Mouse (Mus musculus) MEL (cell line): ENCODE results near the gene Anks1. TPM values are rescaled to one million over a fixed set of nuclear protein-coding genes. Genes with fewer than 3 reads are reported as not detected.

Experiments used
- DNase-seq: peaks from one replicate; pipeline ENCODE4 v3.0.0; 2011; ENCODE audit warnings: low read depth, low spot score
- H3K27ac ChIP-seq: 2 replicates; pipeline ENCODE4 v1.5.1; 2012; ENCODE audit warnings: low read depth, mild to moderate bottlenecking, control low read depth, low read length, moderate library complexity; ENCODE audit not compliant: control insufficient read depth
- H3K27me3 ChIP-seq, 2 experiments: fragments of 150-350 bp in 1 of 2; sonication (generic) in 1 of 2; 2 replicates each; pipeline ENCODE4 v1.6.1; 2012; ENCODE audit warnings: low read length in 2 of 2, mild to moderate bottlenecking in 2 of 2, improper control_type of control experiment in 1 of 2, moderate library complexity in 1 of 2; ENCODE audit not compliant: insufficient read depth in 2 of 2, control insufficient read depth in 1 of 2
- H3K36me3 ChIP-seq, 2 experiments: 2 replicates each; pipeline ENCODE4 v1.6.1; 2012 to 2014; ENCODE audit warnings: low read length in 2 of 2, improper control_type of control experiment in 1 of 2, inconsistent platforms in 1 of 2, mild to moderate bottlenecking in 1 of 2; ENCODE audit not compliant: insufficient read depth in 2 of 2, control insufficient read depth in 1 of 2
- H3K4me1 ChIP-seq, 2 experiments: fragments of 150-350 bp in 1 of 2; sonication (generic) in 1 of 2; 2 replicates each; pipeline ENCODE4 v1.6.1; 2012; ENCODE audit warnings: low read length in 2 of 2, improper control_type of control experiment in 1 of 2, mild to moderate bottlenecking in 1 of 2; ENCODE audit not compliant: insufficient read depth in 2 of 2, control insufficient read depth in 1 of 2
- H3K4me3 ChIP-seq, 2 experiments: fragments of 150-350 bp in 1 of 2; sonication (generic) in 1 of 2; 2 replicates each; pipeline ENCODE4 v1.5.1; 2012; ENCODE audit warnings: low read depth in 2 of 2, low read length in 2 of 2, mild to moderate bottlenecking in 2 of 2, moderate library complexity in 2 of 2, control low read depth in 1 of 2, improper control_type of control experiment in 1 of 2; ENCODE audit not compliant: control insufficient read depth in 1 of 2, insufficient read depth in 1 of 2
- H3K79me2 ChIP-seq: 2 replicates; pipeline ENCODE4 v1.6.1; 2012; ENCODE audit warnings: mild to moderate bottlenecking, low read length, moderate library complexity; ENCODE audit not compliant: control insufficient read depth, poor library complexity, insufficient read depth
- H3K9ac ChIP-seq: 2 replicates; pipeline ENCODE4 v1.6.1; 2012; ENCODE audit warnings: low read depth, mild to moderate bottlenecking, control low read depth, low read length, moderate library complexity; ENCODE audit not compliant: control insufficient read depth, poor library complexity, severe bottlenecking
- H3K9me3 ChIP-seq: fragments of 150-350 bp; sonication (generic); replicated peaks from 2 replicates; pipeline ENCODE4 v1.6.1; 2012; ENCODE audit warnings: mild to moderate bottlenecking, low read length, improper control_type of control experiment, moderate library complexity; ENCODE audit not compliant: insufficient read depth
- BHLHE40 ChIP-seq: IDR thresholded peaks from 2 replicates; pipeline ENCODE4 v1.6.1; 2012; ENCODE audit warnings: low read depth, mild to moderate bottlenecking, inconsistent platforms, low read length, improper control_type of control experiment, borderline replicate concordance
- CHD1 ChIP-seq: IDR thresholded peaks from 2 replicates; pipeline ENCODE4 v1.6.1; 2012; ENCODE audit warnings: low read depth, mild to moderate bottlenecking, inconsistent platforms, low read length, improper control_type of control experiment
- CHD2 ChIP-seq: IDR thresholded peaks from 2 replicates; pipeline ENCODE4 v1.6.1; 2011; ENCODE audit warnings: low read length, improper control_type of control experiment
- CTCF ChIP-seq, 3 experiments: IDR thresholded peaks in 2 of 3; conservative IDR thresholded peaks in 1 of 3; 2 replicates each; pipeline ENCODE4 v1.5.1; 2011 to 2012; ENCODE audit warnings: low read length in 3 of 3, low read depth in 2 of 3, mild to moderate bottlenecking in 2 of 3, improper control_type of control experiment in 1 of 3, inconsistent platforms in 1 of 3, mixed read lengths in 1 of 3, moderate library complexity in 1 of 3; ENCODE audit not compliant: control insufficient read depth in 1 of 3, insufficient read depth in 1 of 3, poor library complexity in 1 of 3, severe bottlenecking in 1 of 3
- E2F4 ChIP-seq: IDR thresholded peaks from 2 replicates; pipeline ENCODE4 v1.6.1; 2011; ENCODE audit warnings: low read depth, low read length, improper control_type of control experiment, borderline replicate concordance
- EP300 ChIP-seq, 2 experiments: IDR thresholded peaks; 2 replicates each; pipeline ENCODE4 v1.6.1; 2011; ENCODE audit warnings: improper control_type of control experiment in 2 of 2, low read length in 2 of 2, low read depth in 1 of 2, mild to moderate bottlenecking in 1 of 2
- ETS1 ChIP-seq: IDR thresholded peaks from 2 replicates; pipeline ENCODE4 v1.6.1; 2012; ENCODE audit warnings: low read depth, mild to moderate bottlenecking, inconsistent platforms, low read length, improper control_type of control experiment, moderate library complexity
- GABPA ChIP-seq: IDR thresholded peaks from 2 replicates; pipeline ENCODE4 v1.6.1; 2012; ENCODE audit warnings: low read depth, mild to moderate bottlenecking, inconsistent platforms, low read length, improper control_type of control experiment, moderate library complexity
- GATA1 ChIP-seq: IDR thresholded peaks from 2 replicates; pipeline ENCODE4 v1.6.1; 2011; ENCODE audit warnings: low read depth, low read length, improper control_type of control experiment
- JUND ChIP-seq: IDR thresholded peaks from 2 replicates; pipeline ENCODE4 v1.6.1; 2011; ENCODE audit warnings: low read depth, mild to moderate bottlenecking, improper control_type of control experiment, low read length
- MAFK ChIP-seq: IDR thresholded peaks from 2 replicates; pipeline ENCODE4 v1.6.1; 2011; ENCODE audit warnings: low read depth, mild to moderate bottlenecking, low read length, improper control_type of control experiment, borderline replicate concordance
- MAZ ChIP-seq: IDR thresholded peaks from 2 replicates; pipeline ENCODE4 v1.6.1; 2012; ENCODE audit warnings: low read depth, mild to moderate bottlenecking, inconsistent platforms, low read length, improper control_type of control experiment
- MEF2A ChIP-seq: IDR thresholded peaks from 2 replicates; pipeline ENCODE4 v1.6.1; 2014; ENCODE audit warnings: low read depth, mild to moderate bottlenecking, inconsistent platforms, low read length, improper control_type of control experiment; ENCODE audit not compliant: poor library complexity, insufficient replicate concordance, severe bottlenecking; ENCODE audit errors: extremely low read depth
- MYB ChIP-seq: IDR thresholded peaks from 2 replicates; pipeline ENCODE4 v1.6.1; 2011; ENCODE audit warnings: mild to moderate bottlenecking, low read depth, low read length, improper control_type of control experiment
- MYC ChIP-seq: IDR thresholded peaks from 2 replicates; pipeline ENCODE4 v1.6.1; 2011; ENCODE audit warnings: low read depth, mild to moderate bottlenecking, low read length, improper control_type of control experiment, moderate library complexity
- NELFE ChIP-seq: IDR thresholded peaks from 2 replicates; pipeline ENCODE4 v1.6.1; 2011; ENCODE audit warnings: low read depth, low read length, improper control_type of control experiment
- POLR2AphosphoS2 ChIP-seq: IDR thresholded peaks from 2 replicates; pipeline ENCODE4 v1.6.1; 2011; ENCODE audit warnings: low read length, improper control_type of control experiment
- POLR2AphosphoS5 ChIP-seq: IDR thresholded peaks from 2 replicates; pipeline ENCODE4 v1.6.1; 2012; ENCODE audit warnings: low read depth, borderline replicate concordance, mild to moderate bottlenecking, inconsistent platforms, low read length, moderate library complexity, mixed read lengths
- RAD21 ChIP-seq: IDR thresholded peaks from 2 replicates; pipeline ENCODE4 v1.6.1; 2011; ENCODE audit warnings: mild to moderate bottlenecking, low read depth, low read length, improper control_type of control experiment
- RCOR1 ChIP-seq: IDR thresholded peaks from 2 replicates; pipeline ENCODE4 v1.6.1; 2012; ENCODE audit warnings: low read depth, mild to moderate bottlenecking, inconsistent platforms, low read length, improper control_type of control experiment
- SIN3A ChIP-seq: IDR thresholded peaks from 2 replicates; pipeline ENCODE4 v1.6.1; 2012; ENCODE audit warnings: low read length, improper control_type of control experiment, inconsistent platforms
- SMC3 ChIP-seq: IDR thresholded peaks from 2 replicates; pipeline ENCODE4 v1.6.1; 2011; ENCODE audit warnings: low read depth, low read length, improper control_type of control experiment
- TAL1 ChIP-seq: IDR thresholded peaks from 2 replicates; pipeline ENCODE4 v1.6.1; 2012; ENCODE audit warnings: mild to moderate bottlenecking, inconsistent platforms, low read length, moderate library complexity, mixed read lengths
- TBP ChIP-seq: IDR thresholded peaks from 2 replicates; pipeline ENCODE4 v1.8.0; 2011; ENCODE audit warnings: low read depth, low read length, improper control_type of control experiment
- USF1 ChIP-seq: IDR thresholded peaks from 2 replicates; pipeline ENCODE4 v1.6.1; 2014; ENCODE audit warnings: low read depth, mild to moderate bottlenecking, inconsistent platforms, low read length, improper control_type of control experiment, moderate library complexity
- USF2 ChIP-seq, 2 experiments: IDR thresholded peaks; 2 replicates each; pipeline ENCODE4 v1.6.1; 2011 to 2012; ENCODE audit warnings: improper control_type of control experiment in 2 of 2, low read length in 2 of 2, borderline replicate concordance in 1 of 2, inconsistent platforms in 1 of 2, low read depth in 1 of 2, mild to moderate bottlenecking in 1 of 2; ENCODE audit not compliant: insufficient read depth in 1 of 2
- ZC3H11A ChIP-seq: IDR thresholded peaks from 2 replicates; pipeline ENCODE4 v1.6.1; 2012; ENCODE audit warnings: low read depth, mild to moderate bottlenecking, inconsistent platforms, low read length, improper control_type of control experiment
- ZKSCAN1 ChIP-seq: IDR thresholded peaks from 2 replicates; pipeline ENCODE4 v1.6.1; 2012; ENCODE audit warnings: low read depth, mild to moderate bottlenecking, inconsistent platforms, low read length, improper control_type of control experiment, moderate library complexity
- ZMIZ1 ChIP-seq: IDR thresholded peaks from 2 replicates; pipeline ENCODE4 v1.6.1; 2012; ENCODE audit warnings: low read depth, mild to moderate bottlenecking, inconsistent platforms, low read length, improper control_type of control experiment, moderate library complexity
- ZNF384 ChIP-seq: IDR thresholded peaks from 2 replicates; pipeline ENCODE4 v1.6.1; 2012; ENCODE audit warnings: low read depth, mild to moderate bottlenecking, inconsistent platforms, low read length, improper control_type of control experiment
- polyA plus RNA-seq, 2 experiments: library from polyadenylated mRNA; stranded (reverse) in 1 of 2; unstranded in 1 of 2; fragments of >175 nt in 1 of 2; fragments of >200 nt in 1 of 2; gene quantifications; 2 replicates each; pipeline versions ENCODE4 v1.2.1 to v1.2.4; 2012; ENCODE audit warnings: low replicate concordance in 2 of 2, low read depth in 1 of 2; ENCODE audit not compliant: insufficient read length in 2 of 2, insufficient read depth in 1 of 2, missing spikeins in 1 of 2
- total RNA-seq: library from RNA; depleted of rRNA; stranded (reverse); fragments of 300-350 nt; gene quantifications from 2 replicates; pipeline ENCODE4 v1.2.3, GENCODE M21; 2012

The Anks1 gene
- total and polyA plus RNA-seq, 3 experiments, result 11.9 to 15.9 TPM; not detected in 1

DNA sequence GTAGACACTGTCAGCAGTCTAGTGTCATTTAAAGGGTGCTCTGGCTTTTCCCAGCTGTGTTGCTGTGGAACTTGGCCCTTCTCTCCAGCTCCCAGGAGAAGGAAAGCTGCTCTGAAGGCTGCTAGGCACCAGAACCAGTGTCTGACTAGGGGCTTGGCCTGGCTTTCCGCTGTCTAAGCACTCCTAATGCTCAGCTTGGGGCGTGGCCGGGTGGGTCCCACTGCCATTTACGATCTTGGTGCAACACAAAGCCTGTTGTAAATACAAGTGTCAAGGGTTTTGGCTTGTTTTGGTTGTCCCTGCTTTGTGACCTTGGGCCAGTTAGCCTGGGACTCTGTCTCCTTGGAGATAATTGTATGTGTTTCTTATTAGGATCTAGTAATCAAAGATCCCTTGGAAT lies 31.2 kb downstream of the Anks1 start:
- Histone ChIP-seq H3K9me3 (no peaks in the 10 kb centered on the region), H3K36me3 (no peaks in the 10 kb centered on the region), H3K9ac (no peak overlapping the region), H3K27me3 (no peaks in the 10 kb centered on the region), H3K4me3 (no peak overlapping the region), H3K4me1 (no peaks in the 10 kb centered on the region), H3K27ac (no peak overlapping the region), H3K79me2 (no peaks in the 10 kb centered on the region)
- no peak for TF ChIP-seq USF2 (IDR thresholded peaks at IDR 0.05; ENCODE audit: borderline replicate concordance in 1 of 2, insufficient read depth in 1 of 2, low read depth in 1 of 2, low read length in 2 of 2)
- no peak for TF ChIP-seq TBP
- TF ChIP-seq SMC3, result no peak
- no peak for TF ChIP-seq MAFK
- TF ChIP-seq GATA1, result no peak
- no peak for TF ChIP-seq MAZ
- no peak for TF ChIP-seq BHLHE40
- no peak for TF ChIP-seq E2F4
- no peak for TF ChIP-seq SIN3A
- TF ChIP-seq RCOR1, result no peak
- no peak for TF ChIP-seq MYB
- TF ChIP-seq MEF2A, result no peak
- TF ChIP-seq ZNF384, result no peak
- TF ChIP-seq GABPA, result no peak
- no peak for TF ChIP-seq MYC
- no peak for TF ChIP-seq EP300 (IDR thresholded peaks at IDR 0.05; ENCODE audit: low read depth in 1 of 2, low read length in 2 of 2)
- TF ChIP-seq TAL1, result no peak
- TF ChIP-seq RAD21, result no peak
- no peak for TF ChIP-seq NELFE
- DNase-seq, result no peak

DNA sequence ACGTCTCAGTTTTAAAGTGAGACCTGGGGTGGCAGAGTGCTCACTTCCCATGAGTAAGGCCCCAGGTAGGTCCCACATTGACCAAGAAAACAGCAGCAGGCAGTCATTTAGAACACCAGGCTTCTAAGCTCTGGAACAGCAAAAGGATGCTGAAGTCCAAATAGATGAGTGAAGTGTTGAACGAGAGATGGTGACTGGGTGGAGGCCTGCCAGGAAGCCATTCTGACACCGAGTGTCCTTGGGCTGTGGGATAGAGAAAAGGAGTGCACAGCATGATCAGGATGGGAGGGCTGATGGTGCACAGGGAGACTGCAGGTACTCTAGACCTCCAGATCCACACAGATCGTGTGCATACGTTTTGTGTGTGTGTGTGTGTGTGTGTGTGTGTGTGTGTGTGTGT lies 32.1 kb downstream of the Anks1 start:
- H3K27me3 ChIP-seq, result no peaks in the 10 kb centered on the region
- no peaks in the 10 kb centered on the region for H3K36me3 ChIP-seq
- H3K4me3 ChIP-seq, result no peak overlapping the region
- no peak overlapping the region for H3K27ac ChIP-seq
- no peaks in the 10 kb centered on the region for H3K9me3 ChIP-seq
- H3K79me2 ChIP-seq, result no peaks in the 10 kb centered on the region
- no peak overlapping the region for H3K9ac ChIP-seq
- no peak for DNase-seq
- TF ChIP-seq MYB (no peak), GATA1 (no peak), POLR2AphosphoS2 (no peak), CHD1 (no peak), POLR2AphosphoS5 (no peak), SMC3 (no peak), ZMIZ1 (no peak), USF1 (no peak), MYC (no peak), ETS1 (no peak), MAFK (no peak), SIN3A (no peak), CHD2 (no peak), E2F4 (no peak), ZC3H11A (no peak), JUND (no peak), CTCF (IDR thresholded peaks at IDR 0.05 in 2 of 3, conservative IDR thresholded peaks at IDR 0.05 in 1 of 3; ENCODE audit: control insufficient read depth in 1 of 3, insufficient read depth in 1 of 3, low read depth in 2 of 3, low read length in 3 of 3, poor library complexity in 1 of 3, severe bottlenecking in 1 of 3) (no peak), MAZ (no peak), ZKSCAN1 (no peak)
- TF ChIP-seq, all 39 proteins: peak for 0
- no peaks in the 10 kb centered on the region for H3K4me1 ChIP-seq
